Mouse (Mus musculus): ENCODE data around the gene Rhcg.

DNA sequence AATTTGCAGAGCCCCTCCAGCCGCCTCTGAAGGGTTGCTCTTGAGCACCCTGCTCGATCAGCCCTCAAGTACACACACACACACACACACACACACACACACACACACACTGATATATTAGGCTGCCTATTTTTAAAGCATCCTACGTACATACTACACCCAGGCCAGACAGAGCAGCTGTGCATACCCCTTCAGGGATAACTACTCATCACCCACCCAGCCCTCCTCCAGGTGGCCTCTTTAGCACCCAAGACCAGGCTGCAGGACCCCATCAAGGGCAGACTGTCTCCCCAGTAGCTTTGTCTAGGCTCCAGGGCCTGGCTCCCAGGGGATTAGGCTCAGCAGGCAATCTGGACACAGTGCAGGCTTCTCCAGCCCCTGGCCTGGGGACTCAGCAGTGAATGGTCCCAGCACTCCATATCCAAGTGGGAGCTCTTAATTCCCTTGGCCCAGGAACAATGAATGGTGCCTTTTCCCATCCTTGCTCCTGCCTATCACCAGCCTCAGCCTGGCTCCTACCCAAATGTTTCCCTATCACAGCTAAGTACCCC lies 26.8 kb downstream of the Rhcg start:
- no peak for TF ChIP-seq CTCF (IDR thresholded peaks at IDR 0.05; ENCODE audit: insufficient read depth, low read length)
- no peak for TF ChIP-seq POLR2A (IDR thresholded peaks at IDR 0.05; ENCODE audit: borderline replicate concordance, extremely low read depth, low read depth, low read length)

Data from lung, adult 2 months (tissue).